Mouse (Mus musculus): ENCODE measurements around the gene Olfr262.

DNA sequence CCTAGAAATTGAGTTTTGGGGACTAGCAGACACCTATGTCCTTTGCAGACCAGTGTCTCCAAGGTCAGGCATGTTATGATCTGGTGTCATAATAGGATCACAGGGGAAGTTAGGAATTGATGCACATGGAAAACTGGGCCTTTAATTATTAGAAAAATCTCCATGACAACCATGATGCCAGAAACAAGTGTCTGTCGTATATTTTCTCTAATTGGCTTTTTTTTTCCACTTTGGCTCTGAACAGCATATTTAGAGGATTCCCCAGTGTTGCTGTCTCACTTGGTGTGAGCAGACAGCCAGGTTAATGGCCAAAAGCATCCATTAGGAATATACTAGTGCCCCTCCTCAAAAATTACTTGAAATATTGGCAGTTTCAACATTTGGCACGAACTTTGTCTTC, 38.1 kb upstream of the Olfr262 start, which contains the start of gene Olfr1434:
- TF ChIP-seq CTCF (IDR thresholded peaks at IDR 0.05; ENCODE audit: low read depth) (no peak), EP300 (optimal IDR thresholded peaks at IDR 0.05) (no peak)

Measured in stomach, postnatal 0 days (tissue).